Mouse (Mus musculus): Measurements from ENCODE around the gene Pou2f1. TPM values are rescaled to one million over a fixed set of nuclear protein-coding genes. Genes with fewer than 3 reads are reported as not detected.

Gene Pou2f1
- total and polyA plus RNA-seq, 2 experiments, result 3.6 to 5.8 TPM

DNA sequence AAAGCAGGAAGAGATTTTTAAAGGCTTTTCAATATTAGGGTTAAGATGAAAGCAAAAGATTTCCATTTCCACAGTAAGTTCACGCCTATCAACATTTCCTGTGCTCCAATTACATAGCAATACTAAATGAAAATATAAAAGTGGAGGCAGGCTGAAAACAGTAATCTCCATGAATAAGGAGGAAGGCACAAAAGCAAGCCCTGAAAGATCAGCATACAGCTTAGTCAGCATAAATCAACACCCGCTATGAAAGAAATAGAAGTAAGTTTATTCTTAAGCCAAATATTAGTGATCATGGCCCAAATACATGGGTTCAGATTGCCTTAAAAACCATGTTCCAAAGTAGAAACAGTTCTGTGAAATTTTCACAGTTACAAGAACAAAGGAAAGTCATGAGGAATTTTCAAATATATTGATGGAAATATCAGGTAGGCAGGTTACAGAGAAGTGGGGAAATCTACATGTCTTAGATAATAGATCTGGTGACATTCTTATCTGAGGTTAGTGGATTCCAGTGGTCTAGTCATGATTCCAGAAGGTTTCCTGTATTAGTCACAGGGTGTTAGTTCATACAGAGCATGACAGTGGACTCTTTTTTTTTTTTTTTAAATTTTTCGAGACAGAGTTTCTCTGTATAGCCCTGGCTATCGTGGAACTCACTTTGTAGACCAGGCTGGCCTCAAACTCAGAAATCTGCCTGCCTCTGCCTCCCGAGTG lies 6.3 kb upstream of the Pou2f1 start:
- H3K27ac ChIP-seq (replicated peaks; ENCODE audit: insufficient read depth, low read depth, low read length), result no peak overlapping the region
- 87% methylated on average over 5 of the region's 5 CpGs for WGBS
- no peak for TF ChIP-seq CTCF (IDR thresholded peaks at IDR 0.05; ENCODE audit: low read depth, low read length)
- no peak for TF ChIP-seq POLR2A (IDR thresholded peaks at IDR 0.05; ENCODE audit: extremely low read depth, insufficient read depth, low read length)
- no peaks in the 10 kb centered on the region for H3K4me1 ChIP-seq (ENCODE audit: control insufficient read depth, insufficient read depth, low read length)
- H3K4me3 ChIP-seq (ENCODE audit: insufficient read depth, low read depth, low read length), result no peak overlapping the region
- no peak for DNase-seq (ENCODE audit: extremely low read depth, low read depth, low spot score)
- H3K36me3 ChIP-seq (ENCODE audit: control insufficient read depth, insufficient read depth, low read length), result no peaks in the 10 kb centered on the region
- H3K27me3 ChIP-seq (ENCODE audit: control insufficient read depth, insufficient read depth, low read length), result no peaks in the 10 kb centered on the region
- no peaks in the 10 kb centered on the region for H3K79me2 ChIP-seq (ENCODE audit: control insufficient read depth, insufficient read depth, low read length)
- no peak overlapping the region for H3K9ac ChIP-seq (ENCODE audit: low read depth, low read length)

DNA sequence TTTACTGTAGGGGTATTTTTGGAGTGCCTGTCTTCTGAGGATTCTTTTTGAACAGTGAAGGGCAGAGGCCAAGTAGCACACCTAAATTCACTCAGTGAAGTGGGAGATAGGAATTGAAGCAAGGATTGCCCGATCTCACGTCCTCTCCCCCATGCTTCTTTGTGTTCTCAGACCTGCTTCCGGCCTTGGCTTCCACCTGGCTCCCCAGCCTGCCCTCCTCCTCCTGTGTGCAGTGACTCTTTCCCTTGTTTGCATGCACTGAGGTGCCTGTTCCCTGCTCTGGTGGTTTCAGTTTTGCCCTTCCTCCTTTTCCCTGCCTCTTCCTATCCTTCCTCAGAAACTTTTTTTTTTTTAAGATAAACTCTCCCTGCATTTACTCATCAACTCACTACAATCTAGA lies 4.5 kb upstream of the Pou2f1 start:
- no peak overlapping the region for H3K4me3 ChIP-seq (ENCODE audit: insufficient read depth, low read depth, low read length)
- H3K79me2 ChIP-seq (ENCODE audit: control insufficient read depth, insufficient read depth, low read length), result no peaks in the 10 kb centered on the region
- H3K9ac ChIP-seq (ENCODE audit: low read depth, low read length), result no peak overlapping the region
- H3K36me3 ChIP-seq (ENCODE audit: control insufficient read depth, insufficient read depth, low read length), result no peaks in the 10 kb centered on the region
- no peaks in the 10 kb centered on the region for H3K4me1 ChIP-seq (ENCODE audit: control insufficient read depth, insufficient read depth, low read length)
- TF ChIP-seq POLR2A (IDR thresholded peaks at IDR 0.05; ENCODE audit: extremely low read depth, insufficient read depth, low read length) (no peak), CTCF (IDR thresholded peaks at IDR 0.05; ENCODE audit: low read depth, low read length) (no peak)
- DNase-seq (ENCODE audit: extremely low read depth, low read depth, low spot score), result no peak
- no peaks in the 10 kb centered on the region for H3K27me3 ChIP-seq (ENCODE audit: control insufficient read depth, insufficient read depth, low read length)
- WGBS, result 72% methylated on average over 3 of the region's 3 CpGs
- H3K27ac ChIP-seq (replicated peaks; ENCODE audit: insufficient read depth, low read depth, low read length), result no peak overlapping the region

DNA sequence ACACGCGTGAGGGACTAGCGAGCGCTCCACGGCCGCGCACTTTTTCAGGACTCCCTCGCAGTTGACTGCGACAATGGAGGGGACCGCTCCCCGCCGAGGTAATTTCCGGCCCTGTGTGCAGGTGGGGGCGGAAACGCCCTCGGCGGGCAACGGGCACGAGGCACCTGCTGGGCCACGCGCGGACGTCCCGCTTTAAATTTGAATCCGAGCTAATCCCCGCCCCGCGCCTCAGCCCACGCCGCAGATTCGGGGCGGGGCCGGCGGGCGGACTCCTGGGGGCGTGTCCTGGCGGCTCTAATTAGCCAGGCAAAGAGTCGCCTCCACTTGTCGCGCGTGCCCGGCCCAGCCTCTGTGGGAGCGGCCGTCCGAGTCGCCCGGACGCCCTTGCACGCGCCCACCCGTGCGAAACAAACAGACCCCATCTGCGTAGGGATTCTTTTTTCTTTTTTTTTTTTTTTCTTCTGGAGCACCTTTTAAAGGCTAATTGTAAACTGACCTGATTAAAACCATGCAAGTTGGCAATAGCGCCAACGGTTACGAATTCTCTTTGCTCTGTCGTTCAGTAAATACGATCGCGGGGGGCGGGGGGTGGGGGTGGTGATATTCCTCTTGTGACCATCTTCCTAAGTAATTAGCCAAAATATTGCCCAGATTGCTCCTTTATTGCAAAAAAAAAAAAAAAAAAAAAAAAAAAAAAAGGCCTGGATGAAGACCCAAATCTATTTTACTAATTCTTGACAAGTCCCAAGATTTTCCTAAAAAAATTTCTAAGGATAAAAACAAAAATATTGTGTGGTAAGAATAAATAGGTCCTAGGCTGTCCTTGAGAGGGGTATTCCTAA lies 924 bp upstream of the Pou2f1 start:
- under 1% methylated on average over 61 of the region's 61 CpGs for WGBS
- Histone ChIP-seq H3K27me3 (ENCODE audit: control insufficient read depth, insufficient read depth, low read length) (no peaks in the 10 kb centered on the region), H3K9ac (ENCODE audit: low read depth, low read length) (peak overlapping the region; percentile 67), H3K27ac (replicated peaks; ENCODE audit: insufficient read depth, low read depth, low read length) (peak overlapping the region; percentile 89), H3K4me1 (ENCODE audit: control insufficient read depth, insufficient read depth, low read length) (peaks cover 8% of the 10 kb centered on the region), H3K4me3 (ENCODE audit: insufficient read depth, low read depth, low read length) (peak overlapping the region; percentile 80), H3K36me3 (ENCODE audit: control insufficient read depth, insufficient read depth, low read length) (no peaks in the 10 kb centered on the region), H3K79me2 (ENCODE audit: control insufficient read depth, insufficient read depth, low read length) (peaks cover 8% of the 10 kb centered on the region; the same call in 1 of the 2 replicates)
- TF ChIP-seq POLR2A (IDR thresholded peaks at IDR 0.05; ENCODE audit: extremely low read depth, insufficient read depth, low read length) (peak; percentile 59; the same call in 1 of the 2 replicates), CTCF (IDR thresholded peaks at IDR 0.05; ENCODE audit: low read depth, low read length) (no peak)
- peak; percentile 64 for DNase-seq (ENCODE audit: extremely low read depth, low read depth, low spot score)

DNA sequence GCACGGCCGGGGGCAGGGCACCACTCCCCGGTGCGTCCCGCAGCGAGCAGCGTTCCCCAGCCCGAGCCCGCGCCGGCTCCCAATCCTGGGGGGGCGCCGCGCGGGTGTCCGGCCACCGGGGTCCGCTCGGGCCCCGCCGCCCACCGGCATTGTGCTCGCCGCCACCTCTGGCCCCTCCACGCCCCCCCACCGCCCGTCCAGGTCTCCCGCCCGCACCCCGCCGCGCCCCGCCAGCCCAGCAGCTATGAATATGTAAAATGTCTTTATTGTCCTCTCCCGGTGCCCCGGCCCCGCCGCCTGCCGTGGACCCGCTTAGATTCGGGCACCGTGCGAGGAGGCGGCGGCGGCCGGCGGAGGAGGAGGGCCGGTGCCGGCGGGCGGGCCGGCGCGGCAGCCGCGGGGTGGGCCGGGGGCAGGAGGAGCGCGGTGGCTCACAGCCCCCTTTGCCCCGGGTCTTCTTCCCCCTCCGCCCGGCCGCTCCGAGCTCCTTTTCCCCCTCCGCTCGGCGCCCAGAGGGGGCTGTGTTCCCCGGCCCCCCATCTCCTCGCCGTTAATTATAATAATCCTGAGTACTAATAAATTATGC lies 481 bp downstream of the Pou2f1 start:
- Histone ChIP-seq H3K27me3 (ENCODE audit: control insufficient read depth, insufficient read depth, low read length) (no peaks in the 10 kb centered on the region), H3K9ac (ENCODE audit: low read depth, low read length) (peak overlapping the region; percentile 99), H3K27ac (replicated peaks; ENCODE audit: insufficient read depth, low read depth, low read length) (peak overlapping the region; percentile 95), H3K4me3 (ENCODE audit: insufficient read depth, low read depth, low read length) (peak overlapping the region; percentile 99), H3K79me2 (ENCODE audit: control insufficient read depth, insufficient read depth, low read length) (peaks cover 11% of the 10 kb centered on the region; the same call in 1 of the 2 replicates), H3K36me3 (ENCODE audit: control insufficient read depth, insufficient read depth, low read length) (no peaks in the 10 kb centered on the region), H3K4me1 (ENCODE audit: control insufficient read depth, insufficient read depth, low read length) (peaks cover 8% of the 10 kb centered on the region)
- TF ChIP-seq POLR2A (IDR thresholded peaks at IDR 0.05; ENCODE audit: extremely low read depth, insufficient read depth, low read length) (no peak), CTCF (IDR thresholded peaks at IDR 0.05; ENCODE audit: low read depth, low read length) (no peak)
- 2% methylated on average over 55 of the region's 70 CpGs for WGBS
- no peak for DNase-seq (ENCODE audit: extremely low read depth, low read depth, low spot score)

DNA sequence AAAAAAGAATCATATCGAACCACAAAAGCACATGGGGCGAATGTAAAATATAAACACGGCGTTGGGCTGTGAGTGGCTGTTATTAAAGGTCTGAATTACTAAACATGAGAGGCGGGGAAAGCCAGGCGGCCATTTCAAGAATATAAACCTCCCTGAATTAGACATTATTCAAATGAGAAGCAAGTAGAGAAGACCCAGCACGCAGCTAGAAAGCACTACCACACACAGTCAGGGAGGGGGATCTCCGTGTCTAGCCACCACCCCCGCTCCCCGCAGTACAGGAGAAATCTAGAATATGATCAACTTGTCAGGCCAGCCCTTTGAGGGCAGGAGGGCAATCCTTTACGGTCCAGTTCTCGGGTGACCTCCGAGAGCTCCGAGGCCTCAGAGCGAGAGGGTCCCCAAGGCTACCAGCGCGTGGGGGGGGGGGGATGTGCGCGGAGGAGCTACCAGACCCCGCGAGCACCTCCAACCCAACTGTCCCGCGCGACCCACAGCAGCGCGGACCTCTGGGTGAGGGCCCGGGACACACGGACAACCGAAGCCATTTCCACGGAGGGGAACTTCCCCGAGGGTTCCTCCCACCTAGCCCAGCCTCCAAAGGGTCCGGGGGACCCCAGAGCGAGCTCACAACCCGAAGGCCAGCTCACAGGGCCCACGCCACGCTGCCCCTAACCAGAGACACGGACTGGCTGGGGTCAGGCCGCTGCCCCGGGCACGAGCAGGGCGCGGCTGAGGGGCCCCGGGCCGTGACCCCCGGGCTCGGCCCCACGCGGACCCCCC lies 1.2 kb downstream of the Pou2f1 start:
- Histone ChIP-seq H3K79me2 (ENCODE audit: control insufficient read depth, insufficient read depth, low read length) (peaks cover 11% of the 10 kb centered on the region; the same call in 1 of the 2 replicates), H3K4me3 (ENCODE audit: insufficient read depth, low read depth, low read length) (peak overlapping the region; percentile 99), H3K9ac (ENCODE audit: low read depth, low read length) (peak overlapping the region; percentile 99), H3K36me3 (ENCODE audit: control insufficient read depth, insufficient read depth, low read length) (no peaks in the 10 kb centered on the region), H3K27ac (replicated peaks; ENCODE audit: insufficient read depth, low read depth, low read length) (peak overlapping the region; percentile 95), H3K4me1 (ENCODE audit: control insufficient read depth, insufficient read depth, low read length) (peaks cover 8% of the 10 kb centered on the region), H3K27me3 (ENCODE audit: control insufficient read depth, insufficient read depth, low read length) (no peaks in the 10 kb centered on the region)
- peak; percentile 59 for DNase-seq (ENCODE audit: extremely low read depth, low read depth, low spot score)
- 0 out of 2 replicates have a peak, but pooled peaks have one; percentile 9 for TF ChIP-seq POLR2A (IDR thresholded peaks at IDR 0.05; ENCODE audit: extremely low read depth, insufficient read depth, low read length)
- no peak for TF ChIP-seq CTCF (IDR thresholded peaks at IDR 0.05; ENCODE audit: low read depth, low read length)
- whole genome bisulfite sequencing, result 1% methylated on average over 47 of the region's 48 CpGs

Measured in liver, adult 2 months (tissue).